Mouse (Mus musculus): Measurements from ENCODE around the gene Bckdhb. TPM values are rescaled to one million over a fixed set of nuclear protein-coding genes. Genes with fewer than 3 reads are reported as not detected.
"Not testable (repeated sequence)": the region's sequence is repeated elsewhere in the genome, so short reads cannot be mapped to it uniquely, and the experiment has no call there.

Bckdhb gene
- 5.6 and 6.1 TPM in 2 replicates for polyA plus RNA-seq (2012; rRNA removed)

DNA sequence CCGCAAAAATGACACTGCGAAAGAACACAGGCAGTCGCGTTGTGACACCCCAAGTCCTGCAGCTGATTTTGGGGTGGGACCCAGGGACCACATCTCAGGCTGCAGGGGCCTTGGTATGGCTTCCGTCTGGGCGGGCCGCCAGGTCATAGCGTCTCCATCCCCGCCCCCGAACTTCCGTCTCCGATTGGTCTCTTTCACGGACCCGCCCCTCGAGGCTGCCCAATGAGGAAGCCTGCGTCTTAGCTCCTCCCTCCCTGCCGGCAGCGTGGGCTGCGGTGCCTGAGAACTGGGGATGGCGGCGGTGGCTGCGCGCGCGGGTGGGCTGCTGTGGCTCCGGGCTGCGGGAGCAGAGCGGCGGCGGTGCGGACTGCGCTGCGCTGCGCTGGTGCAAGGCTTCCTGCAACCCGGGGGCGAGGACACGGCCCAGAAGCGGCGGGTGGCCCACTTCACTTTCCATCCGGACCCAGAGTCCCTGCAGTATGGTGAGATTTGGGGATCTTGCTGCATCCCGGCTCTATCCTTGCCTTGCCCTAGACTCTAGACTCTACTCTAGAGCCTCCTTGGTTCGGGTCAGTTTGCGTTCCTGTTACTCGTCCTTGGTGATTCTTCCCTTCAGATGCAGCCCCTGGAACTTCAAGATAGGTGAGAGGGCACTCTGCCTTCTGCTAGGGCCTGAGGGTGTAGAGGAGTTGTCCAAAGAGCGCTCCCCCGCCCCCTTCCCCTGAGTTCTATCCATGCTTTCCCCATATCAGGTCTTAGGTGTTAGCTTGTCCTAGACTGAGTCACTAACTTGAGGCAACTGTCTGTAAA, at the start of gene Bckdhb:
Gene Bckdhb (plus strand): TSS at position 268 of the 810 bp plus-strand sequence.
- WGBS, result under 1% methylated on average over 46 of the region's 46 CpGs
- peak; percentile 76 for DNase-seq (ENCODE audit: low read depth, low spot score)

DNA sequence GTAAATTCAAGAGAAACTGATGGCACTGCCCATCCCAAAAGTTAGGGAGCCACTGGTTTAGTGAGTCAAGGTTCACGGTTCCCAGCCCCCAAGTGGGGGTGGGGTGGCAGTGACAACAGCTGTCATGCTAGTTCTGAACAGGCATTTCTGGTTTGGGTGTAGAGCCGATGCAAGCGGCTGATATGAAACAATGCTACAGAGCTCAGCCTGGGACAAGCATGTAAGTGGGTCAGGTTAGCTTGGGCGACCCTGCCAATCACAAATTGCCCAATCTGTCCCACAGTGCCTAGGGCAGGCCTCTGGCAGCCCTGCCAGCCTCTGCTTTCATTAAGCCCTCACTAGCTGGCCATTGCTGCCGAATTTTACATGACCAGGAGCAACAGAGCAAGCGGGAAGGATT, 42.8 kb upstream of the Bckdhb start:
- no peak for DNase-seq (ENCODE audit: low read depth, low spot score)
- WGBS, result 74% methylated on average over 6 of the region's 6 CpGs

DNA sequence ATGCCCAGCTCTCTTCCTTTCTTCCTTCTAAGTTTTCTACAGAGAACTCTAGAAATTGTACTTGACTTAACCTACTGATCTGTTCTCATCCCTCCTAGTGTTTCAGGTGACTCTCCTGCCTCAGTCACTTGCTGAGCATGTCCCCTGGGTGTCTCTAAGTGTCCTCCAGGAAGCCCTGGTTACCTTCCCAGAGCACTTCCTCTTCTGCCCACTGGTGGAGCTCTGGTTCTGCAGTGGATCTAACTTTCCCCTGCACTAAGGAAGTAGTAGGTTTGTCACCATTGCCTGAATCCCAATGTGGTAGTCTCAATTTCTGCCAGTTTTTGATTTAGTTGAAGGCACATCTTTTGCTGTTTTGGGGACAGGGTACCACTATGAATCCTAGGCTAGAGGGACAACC, 38.8 kb upstream of the Bckdhb start:
- no peak for DNase-seq (ENCODE audit: low read depth, low spot score)

DNA sequence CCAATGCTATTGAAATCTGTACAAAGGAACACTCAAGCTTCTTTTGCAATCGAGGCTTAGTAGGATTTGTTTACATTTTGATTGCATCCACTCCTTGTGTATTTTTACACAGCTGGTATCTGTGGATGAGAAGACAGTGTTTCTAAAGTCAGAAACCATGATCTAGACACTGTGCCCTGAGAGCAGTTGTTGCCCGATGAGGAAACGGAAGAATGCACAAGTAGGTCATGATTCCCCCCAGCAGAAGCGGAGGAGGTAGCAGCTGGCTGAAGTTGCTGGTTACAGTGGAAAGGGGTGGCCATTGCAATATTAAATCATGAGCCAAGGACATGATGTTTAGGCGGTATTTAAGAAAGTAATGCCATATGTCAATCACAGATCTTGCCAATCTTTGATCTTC, 36.7 kb upstream of the Bckdhb start:
- DNase-seq (ENCODE audit: low read depth, low spot score), result no peak

DNA sequence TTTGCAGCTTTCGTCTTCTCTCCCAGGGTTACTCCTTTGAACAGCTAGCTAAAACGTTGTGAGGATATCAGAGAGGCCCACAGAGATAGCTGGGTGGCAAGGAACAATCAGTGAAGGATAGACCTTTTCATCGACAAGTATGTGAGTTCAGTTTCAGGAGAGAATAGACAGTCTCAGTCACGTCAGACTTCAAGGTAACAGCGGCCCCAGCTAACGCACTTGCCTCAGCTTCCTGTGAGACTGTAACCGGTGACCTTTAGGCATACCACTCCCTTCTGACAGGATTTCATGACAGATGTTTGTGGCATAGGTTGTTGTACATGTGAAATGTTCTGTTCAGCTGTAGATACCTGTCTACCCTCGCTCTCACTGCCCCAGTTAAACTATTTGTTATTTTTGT, 31.9 kb upstream of the Bckdhb start:
- WGBS, result 34% methylated on average over 8 of the region's 8 CpGs
- no peak for DNase-seq (ENCODE audit: low read depth, low spot score)

More for the DNA sequence above, 36.7 kb upstream of the Bckdhb start:
- WGBS, result 79% methylated on average over 5 of the region's 5 CpGs

DNA sequence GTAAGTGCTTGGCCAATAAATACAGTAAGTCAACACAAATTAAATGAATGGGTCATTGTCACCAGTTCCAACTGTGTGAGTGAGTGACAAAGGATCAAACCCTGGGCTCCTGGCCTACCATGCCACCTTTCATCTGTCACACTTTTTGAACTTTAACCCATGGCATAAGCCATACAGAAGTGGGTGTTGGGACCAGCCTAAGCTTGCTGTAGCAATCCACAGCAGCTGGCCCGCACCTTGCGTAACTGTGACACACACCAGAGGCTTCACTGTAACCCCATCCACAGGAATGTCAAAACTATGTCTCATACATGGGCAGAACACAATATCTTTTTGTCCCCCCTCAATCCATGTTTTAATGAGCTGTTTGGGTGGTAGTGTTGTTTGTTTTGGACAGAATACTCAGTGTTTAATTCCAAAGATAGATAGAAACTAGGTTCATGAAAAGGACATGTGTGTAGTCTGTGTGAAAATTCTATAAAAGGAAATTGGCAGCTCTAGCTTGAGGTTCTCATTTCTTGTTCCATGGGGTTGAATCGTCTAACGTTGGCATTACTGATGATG, 31.1 kb upstream of the Bckdhb start:
- 34% methylated on average over 4 of the region's 4 CpGs for WGBS
- DNase-seq (ENCODE audit: low read depth, low spot score), result no peak

DNA sequence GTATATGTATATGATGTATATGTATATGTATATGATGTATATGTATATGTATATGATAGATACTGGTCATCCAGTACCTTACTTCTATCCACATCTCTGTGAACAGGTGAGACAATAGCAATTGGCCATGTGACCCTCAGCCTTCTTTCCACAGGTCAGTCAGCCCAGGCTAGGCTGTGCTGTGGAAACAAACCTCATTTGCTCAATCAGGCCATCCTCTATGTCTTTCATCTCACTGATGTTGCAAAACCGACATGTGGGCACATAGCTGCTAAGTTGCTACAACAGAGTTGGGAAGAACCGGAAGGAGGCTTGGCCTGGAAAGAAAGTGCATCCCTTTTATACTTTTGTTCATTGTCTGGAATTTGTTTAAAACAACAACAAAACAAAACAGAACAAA, 22.9 kb upstream of the Bckdhb start:
- 88% methylated on average over 2 of the region's 2 CpGs for WGBS
- no peak for DNase-seq (ENCODE audit: low read depth, low spot score)

DNA sequence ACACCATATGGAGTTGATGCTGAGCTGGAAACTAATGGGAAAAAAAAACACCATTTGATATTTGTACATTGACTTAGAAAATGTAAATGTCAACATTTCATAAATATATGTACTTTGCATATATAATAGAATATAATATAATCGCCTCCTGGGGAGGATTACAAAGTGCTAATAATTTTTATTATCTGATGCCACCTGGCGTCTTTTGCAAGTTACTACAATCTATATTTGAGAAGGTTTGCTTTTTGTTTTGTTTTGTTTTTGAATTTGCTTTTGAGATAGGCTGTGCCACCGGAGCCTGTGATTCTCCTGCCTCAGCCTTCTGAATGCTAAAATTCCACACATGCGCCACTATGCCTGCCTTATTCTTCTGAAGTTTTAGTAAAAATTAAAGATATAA, 19.1 kb upstream of the Bckdhb start:
- 43% methylated on average over 4 of the region's 4 CpGs for WGBS
- no peak for DNase-seq (ENCODE audit: low read depth, low spot score)

DNA sequence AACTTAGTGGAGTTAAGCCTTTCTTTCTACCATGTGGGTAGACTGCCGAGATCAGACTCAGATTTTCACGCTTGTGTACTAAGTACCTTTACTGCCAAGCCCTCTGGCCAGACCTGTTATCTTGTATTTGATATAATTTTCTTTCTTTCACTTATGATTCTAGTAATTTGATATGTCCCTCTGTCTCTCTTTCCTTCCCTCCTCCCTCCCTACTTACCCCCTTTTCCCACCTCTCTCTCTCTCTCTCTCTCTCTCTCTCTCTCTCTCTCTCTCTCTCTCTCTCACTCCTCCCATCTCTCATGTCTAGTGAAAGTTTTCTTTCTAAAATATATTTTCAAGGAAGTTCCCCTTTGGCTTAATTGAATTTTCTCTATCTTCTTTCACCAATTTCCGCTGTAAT, 17.9 kb upstream of the Bckdhb start:
- WGBS, result 71% methylated on average over 3 of the region's 3 CpGs
- DNase-seq (ENCODE audit: low read depth, low spot score), result no peak

DNA sequence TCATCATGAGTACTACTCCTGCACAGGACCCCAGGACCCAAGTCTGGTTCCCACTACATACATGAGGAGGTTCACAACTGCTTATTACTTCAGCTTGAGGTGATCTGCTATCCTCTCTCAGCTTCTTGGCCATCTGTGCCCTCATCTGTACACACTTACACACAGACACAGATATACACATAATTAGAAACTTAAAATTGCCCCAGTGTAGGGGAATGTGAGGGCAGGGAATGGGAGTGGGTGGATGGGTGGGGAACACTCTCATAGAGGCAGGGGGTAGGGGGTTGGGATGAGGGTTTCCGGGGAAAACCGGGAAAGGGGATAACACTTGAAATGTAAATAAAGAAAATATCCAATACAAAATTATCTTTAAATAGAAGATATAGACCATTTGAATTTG, 15.1 kb upstream of the Bckdhb start:
- DNase-seq (ENCODE audit: low read depth, low spot score), result no peak
- WGBS, result 90% methylated on average over 2 of the region's 2 CpGs

DNA sequence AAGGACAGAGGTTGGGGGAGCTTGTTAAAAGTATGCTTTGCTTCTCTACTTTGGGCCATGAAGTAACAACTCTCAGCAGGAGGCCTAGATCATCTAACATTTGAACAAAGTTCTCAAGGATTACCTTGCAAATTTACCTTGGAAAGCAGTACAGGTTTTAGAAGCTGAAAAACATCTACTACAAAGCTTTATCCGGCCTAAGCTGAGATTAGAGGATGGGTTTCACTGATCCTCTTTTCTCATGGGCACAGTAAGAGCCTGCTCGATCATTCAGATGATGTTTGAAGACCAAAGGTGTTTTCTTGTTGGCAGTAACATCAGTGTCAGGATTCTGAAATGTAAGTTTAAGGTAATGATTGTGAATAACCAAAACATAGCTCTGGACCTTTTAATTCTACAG, 14.0 kb upstream of the Bckdhb start:
- 83% methylated on average over 2 of the region's 2 CpGs for WGBS
- DNase-seq (ENCODE audit: low read depth, low spot score), result no peak

DNA sequence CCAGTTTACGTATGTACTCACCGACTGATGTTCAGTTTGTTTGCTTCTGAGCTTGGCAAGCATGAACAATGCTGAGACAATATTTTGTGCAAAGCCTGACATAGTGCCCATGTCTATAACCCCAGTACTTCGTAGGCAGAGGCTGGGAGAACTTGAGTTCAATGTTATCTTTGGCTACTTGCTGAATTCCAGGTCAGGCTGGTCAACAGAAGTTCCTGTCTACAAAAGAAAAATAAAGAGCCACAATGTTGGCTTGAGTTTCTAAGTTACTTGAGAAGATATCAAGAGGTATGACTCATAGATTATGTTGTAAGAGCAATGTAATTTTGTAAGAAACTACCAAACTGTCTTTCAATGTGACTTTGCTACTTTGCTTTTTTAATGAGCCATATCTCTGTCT, 2.9 kb upstream of the Bckdhb start:
- WGBS, result 81% methylated on average over 3 of the region's 3 CpGs
- no peak for DNase-seq (ENCODE audit: low read depth, low spot score)

DNA sequence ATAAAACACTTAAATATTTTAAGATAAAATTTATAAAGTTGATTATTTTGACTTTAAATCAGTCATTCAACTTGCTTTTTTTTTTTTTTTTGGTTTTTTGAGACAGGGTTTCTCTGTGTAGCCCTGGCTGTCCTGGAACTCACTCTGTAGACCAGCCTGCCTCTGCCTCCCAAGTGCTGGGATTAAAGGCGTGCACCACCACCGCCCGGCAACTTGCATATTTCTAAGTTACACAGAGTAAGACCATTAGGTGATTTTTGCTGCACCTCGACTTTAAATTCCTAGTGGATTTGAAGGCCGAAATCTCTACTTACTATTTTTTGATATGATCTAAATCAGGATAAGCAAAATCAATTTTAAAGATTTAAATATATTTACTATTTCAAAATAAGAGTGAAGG, 589 bp upstream of the Bckdhb start:
- 78% methylated on average over 5 of the region's 5 CpGs for WGBS
- DNase-seq (ENCODE audit: low read depth, low spot score), result no peak

DNA sequence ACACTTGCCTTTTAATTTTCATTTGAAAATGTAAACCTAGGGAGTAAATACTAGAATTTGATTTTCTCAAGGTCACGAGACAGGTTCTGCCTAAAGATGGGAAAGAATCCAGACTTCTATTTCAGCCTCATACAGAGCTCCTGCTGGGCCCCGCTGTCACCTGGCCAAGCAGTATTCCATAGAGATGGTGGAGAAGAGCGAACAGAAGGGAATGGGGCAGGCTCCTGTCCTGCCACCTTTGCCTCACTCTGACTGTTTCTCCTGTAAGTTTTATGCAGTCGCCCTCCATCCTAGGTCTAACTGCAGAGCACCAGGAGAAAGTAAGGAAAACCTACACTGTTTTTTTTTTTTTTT, 720 bp downstream of the Bckdhb start:
- DNase-seq (ENCODE audit: low read depth, low spot score), result no peak
- WGBS, result 48% methylated on average over 4 of the region's 4 CpGs

DNA sequence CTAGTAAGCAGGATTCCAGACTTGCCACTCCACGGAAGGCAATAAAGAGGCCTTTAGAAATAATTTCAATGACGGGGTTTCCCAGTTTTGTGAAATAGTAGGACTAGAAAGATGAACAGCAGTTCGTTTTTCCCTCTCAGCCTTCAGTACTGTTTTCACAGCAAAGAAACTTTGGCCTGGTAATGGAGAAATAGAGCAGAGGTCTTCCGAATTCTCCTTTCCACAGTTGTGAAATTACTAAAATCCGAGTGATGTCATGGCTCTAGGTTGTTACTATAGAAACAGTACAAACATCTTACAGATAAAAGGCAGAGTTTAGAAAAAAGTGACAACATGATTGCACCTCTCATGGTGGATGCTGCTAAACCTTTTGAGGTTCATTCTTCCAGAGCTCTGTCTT, 1.4 kb downstream of the Bckdhb start:
- 53% methylated on average over 5 of the region's 5 CpGs for WGBS
- DNase-seq (ENCODE audit: low read depth, low spot score), result no peak

DNA sequence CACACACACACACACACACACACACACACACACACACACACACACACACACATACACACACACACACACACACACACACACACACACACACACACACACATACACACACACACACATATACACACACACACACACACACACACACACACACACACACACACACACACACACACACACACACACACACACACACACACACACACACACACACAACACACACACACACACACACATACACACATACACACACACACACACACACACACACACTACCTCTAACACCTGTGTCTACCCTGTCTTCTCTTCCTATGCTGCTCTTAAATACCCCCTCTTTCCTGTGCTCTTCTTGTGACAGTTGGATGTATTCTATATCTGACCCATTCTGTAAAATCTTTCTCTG, 14.6 kb downstream of the Bckdhb start:
- DNase-seq (ENCODE audit: low read depth, low spot score), result not testable (repeated sequence)

DNA sequence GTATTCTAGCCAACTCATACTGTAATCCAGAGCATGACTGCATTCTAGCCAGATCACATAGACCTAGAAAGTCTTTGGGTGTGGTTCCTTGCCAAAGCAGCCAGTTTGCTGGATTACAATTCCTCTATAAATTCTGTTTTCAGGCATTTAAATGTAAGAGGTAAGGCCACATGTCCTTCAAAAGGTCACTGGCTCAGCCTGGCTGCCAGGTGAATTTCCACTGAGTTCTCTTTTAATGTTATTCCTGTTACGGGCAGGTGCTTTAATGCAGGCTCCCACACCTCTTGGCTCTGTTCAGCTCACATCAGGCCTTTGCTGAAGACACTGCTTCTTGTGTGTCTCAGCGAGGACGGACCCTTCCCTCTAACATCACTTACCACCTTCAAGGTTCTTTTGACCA, 15.1 kb downstream of the Bckdhb start:
- DNase-seq (ENCODE audit: low read depth, low spot score), result no peak

DNA sequence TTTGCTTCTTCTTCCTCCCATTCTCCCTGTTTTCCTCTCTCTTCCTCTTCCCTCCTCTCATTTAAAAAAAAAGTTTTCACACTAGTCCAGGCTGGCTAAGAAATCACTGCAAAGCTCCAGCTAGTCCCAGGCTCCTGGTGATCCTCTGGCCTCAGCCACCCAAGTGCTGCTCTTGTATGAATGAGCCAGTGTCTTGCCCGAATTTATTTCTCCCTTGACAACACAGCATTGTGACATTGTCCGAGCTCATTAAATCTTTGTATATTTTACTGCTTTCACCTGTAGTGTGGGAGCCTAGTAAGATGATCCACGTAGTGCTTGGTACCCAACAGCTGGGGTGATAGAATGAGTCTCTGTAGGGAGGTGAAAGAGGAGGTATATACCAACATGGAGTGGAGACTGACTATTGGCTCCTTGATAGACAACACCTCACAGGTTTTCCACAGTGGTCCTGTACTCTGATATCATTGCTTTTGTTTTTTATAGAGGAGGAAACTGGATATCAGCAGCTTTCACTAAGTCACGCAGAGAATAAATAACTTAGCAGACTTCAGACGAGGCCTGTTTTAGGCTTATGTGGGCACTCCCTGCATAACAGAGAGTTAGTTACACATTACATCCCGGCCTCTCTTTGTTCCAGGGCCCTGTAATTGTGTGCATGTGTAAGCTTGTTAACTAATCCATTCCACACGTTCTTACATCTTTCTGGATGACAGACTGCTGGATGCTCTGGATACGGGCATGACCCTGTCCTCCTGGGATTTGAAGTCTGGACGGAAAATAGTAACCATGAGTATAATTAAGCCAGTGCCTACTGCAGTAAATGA, 15.8 kb downstream of the Bckdhb start:
- no peak for DNase-seq (ENCODE audit: low read depth, low spot score)
- WGBS, result 79% methylated on average over 9 of the region's 9 CpGs

More for the DNA sequence above, 15.1 kb downstream of the Bckdhb start:
- WGBS, result 94% methylated on average over 3 of the region's 3 CpGs

DNA sequence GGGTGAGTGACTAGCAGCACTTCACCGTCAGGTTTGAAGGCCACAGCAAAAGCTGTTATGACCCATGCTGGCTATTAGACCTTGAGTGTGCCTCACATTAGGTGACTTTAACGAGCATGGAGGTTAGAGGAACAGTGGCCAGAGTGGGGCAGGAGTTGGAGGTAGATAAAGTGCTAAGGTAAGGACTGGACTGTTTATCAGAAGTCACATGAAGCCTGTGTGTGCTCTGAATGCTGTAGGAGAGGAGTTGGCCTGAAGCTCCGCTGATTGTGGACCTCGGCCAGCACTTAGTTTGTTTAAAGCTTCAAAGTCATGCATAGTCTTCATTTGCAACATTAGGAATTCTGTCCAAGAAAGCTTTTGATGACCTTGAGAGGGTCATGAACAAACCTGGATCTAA, 26.4 kb downstream of the Bckdhb start:
- no peak for DNase-seq (ENCODE audit: low read depth, low spot score)
- WGBS, result 62% methylated on average over 4 of the region's 4 CpGs

DNA sequence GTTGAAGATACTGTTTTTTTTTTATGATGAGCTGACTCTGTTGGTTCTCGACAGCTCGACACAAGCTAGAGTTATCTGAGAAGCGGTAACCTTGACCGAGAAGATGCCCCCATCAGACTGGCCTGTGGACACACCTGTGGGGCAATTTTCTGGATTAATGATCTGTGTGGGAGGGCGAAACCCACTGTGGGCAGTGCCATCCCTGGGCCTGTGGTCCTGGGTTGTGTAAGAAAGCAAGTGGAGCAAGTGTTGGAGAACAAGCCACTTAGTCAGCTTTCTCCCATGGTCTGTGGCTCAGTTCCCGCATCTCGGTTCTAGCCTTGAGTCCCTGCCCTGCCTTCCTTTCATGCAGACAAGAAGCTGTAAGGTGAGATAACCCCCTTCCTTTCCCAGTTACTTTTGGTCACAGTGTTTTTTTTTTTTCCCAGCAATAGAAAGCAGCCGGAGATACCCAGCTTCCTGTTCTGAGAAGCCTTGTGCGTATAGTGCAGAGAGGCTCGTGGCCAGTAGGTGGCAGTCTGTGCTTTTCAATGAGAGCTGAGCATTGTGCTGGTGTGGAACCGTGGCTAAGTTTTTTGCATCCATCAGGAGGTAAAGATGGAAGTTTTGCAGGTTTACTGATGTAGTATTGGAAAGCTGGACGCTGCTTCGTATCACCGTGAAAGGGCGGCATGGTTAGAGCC, 31.8 kb downstream of the Bckdhb start:
- DNase-seq (ENCODE audit: low read depth, low spot score), result peak; percentile 13
- whole genome bisulfite sequencing, result 48% methylated on average over 15 of the region's 15 CpGs
